Mouse (Mus musculus) MEL (cell line): ENCODE results near the gene Zscan2. TPM values are rescaled to one million over a fixed set of nuclear protein-coding genes. Genes with fewer than 3 reads are reported as not detected.
A peak's percentile ranks its signal among the peaks of the same experiment; 100 is the strongest.

ENCODE experiments used
- DNase-seq: peaks from one replicate; pipeline ENCODE4 v3.0.0; 2011; ENCODE audit warnings: low read depth, low spot score
- H3K27ac ChIP-seq: 2 replicates; pipeline ENCODE4 v1.5.1; 2012; ENCODE audit warnings: low read depth, mild to moderate bottlenecking, control low read depth, low read length, moderate library complexity; ENCODE audit not compliant: control insufficient read depth
- H3K27me3 ChIP-seq, 2 experiments: fragments of 150-350 bp in 1 of 2; sonication (generic) in 1 of 2; 2 replicates each; pipeline ENCODE4 v1.6.1; 2012; ENCODE audit warnings: low read length in 2 of 2, mild to moderate bottlenecking in 2 of 2, improper control_type of control experiment in 1 of 2, moderate library complexity in 1 of 2; ENCODE audit not compliant: insufficient read depth in 2 of 2, control insufficient read depth in 1 of 2
- H3K36me3 ChIP-seq, 2 experiments: 2 replicates each; pipeline ENCODE4 v1.6.1; 2012 to 2014; ENCODE audit warnings: low read length in 2 of 2, improper control_type of control experiment in 1 of 2, inconsistent platforms in 1 of 2, mild to moderate bottlenecking in 1 of 2; ENCODE audit not compliant: insufficient read depth in 2 of 2, control insufficient read depth in 1 of 2
- H3K4me1 ChIP-seq, 2 experiments: fragments of 150-350 bp in 1 of 2; sonication (generic) in 1 of 2; 2 replicates each; pipeline ENCODE4 v1.6.1; 2012; ENCODE audit warnings: low read length in 2 of 2, improper control_type of control experiment in 1 of 2, mild to moderate bottlenecking in 1 of 2; ENCODE audit not compliant: insufficient read depth in 2 of 2, control insufficient read depth in 1 of 2
- H3K4me3 ChIP-seq, 2 experiments: fragments of 150-350 bp in 1 of 2; sonication (generic) in 1 of 2; 2 replicates each; pipeline ENCODE4 v1.5.1; 2012; ENCODE audit warnings: low read depth in 2 of 2, low read length in 2 of 2, mild to moderate bottlenecking in 2 of 2, moderate library complexity in 2 of 2, control low read depth in 1 of 2, improper control_type of control experiment in 1 of 2; ENCODE audit not compliant: control insufficient read depth in 1 of 2, insufficient read depth in 1 of 2
- H3K79me2 ChIP-seq: 2 replicates; pipeline ENCODE4 v1.6.1; 2012; ENCODE audit warnings: mild to moderate bottlenecking, low read length, moderate library complexity; ENCODE audit not compliant: control insufficient read depth, poor library complexity, insufficient read depth
- H3K9ac ChIP-seq: 2 replicates; pipeline ENCODE4 v1.6.1; 2012; ENCODE audit warnings: low read depth, mild to moderate bottlenecking, control low read depth, low read length, moderate library complexity; ENCODE audit not compliant: control insufficient read depth, poor library complexity, severe bottlenecking
- H3K9me3 ChIP-seq: fragments of 150-350 bp; sonication (generic); replicated peaks from 2 replicates; pipeline ENCODE4 v1.6.1; 2012; ENCODE audit warnings: mild to moderate bottlenecking, low read length, improper control_type of control experiment, moderate library complexity; ENCODE audit not compliant: insufficient read depth
- ELF1 ChIP-seq: IDR thresholded peaks from 2 replicates; pipeline ENCODE4 v1.6.1; 2014; ENCODE audit warnings: low read depth, mild to moderate bottlenecking, inconsistent platforms, low read length, improper control_type of control experiment, moderate library complexity
- EP300 ChIP-seq, 2 experiments: IDR thresholded peaks; 2 replicates each; pipeline ENCODE4 v1.6.1; 2011; ENCODE audit warnings: improper control_type of control experiment in 2 of 2, low read length in 2 of 2, low read depth in 1 of 2, mild to moderate bottlenecking in 1 of 2
- ETS1 ChIP-seq: IDR thresholded peaks from 2 replicates; pipeline ENCODE4 v1.6.1; 2012; ENCODE audit warnings: low read depth, mild to moderate bottlenecking, inconsistent platforms, low read length, improper control_type of control experiment, moderate library complexity
- GATA1 ChIP-seq: IDR thresholded peaks from 2 replicates; pipeline ENCODE4 v1.6.1; 2011; ENCODE audit warnings: low read depth, low read length, improper control_type of control experiment
- HCFC1 ChIP-seq: IDR thresholded peaks from 2 replicates; pipeline ENCODE4 v1.6.1; 2012; ENCODE audit warnings: low read depth, mild to moderate bottlenecking, inconsistent platforms, low read length, improper control_type of control experiment, moderate library complexity
- KAT2A ChIP-seq: conservative IDR thresholded peaks from 2 replicates; pipeline ENCODE4 v1.6.1; 2012; ENCODE audit warnings: low read depth, low read length, improper control_type of control experiment, inconsistent platforms
- MAFK ChIP-seq: IDR thresholded peaks from 2 replicates; pipeline ENCODE4 v1.6.1; 2011; ENCODE audit warnings: low read depth, mild to moderate bottlenecking, low read length, improper control_type of control experiment, borderline replicate concordance
- MAX ChIP-seq: IDR thresholded peaks from 2 replicates; pipeline ENCODE4 v1.6.1; 2011; ENCODE audit warnings: low read length, improper control_type of control experiment
- MXI1 ChIP-seq: IDR thresholded peaks from 2 replicates; pipeline ENCODE4 v1.6.1; 2011; ENCODE audit warnings: mild to moderate bottlenecking, low read depth, low read length, improper control_type of control experiment
- MYC ChIP-seq: IDR thresholded peaks from 2 replicates; pipeline ENCODE4 v1.6.1; 2011; ENCODE audit warnings: low read depth, mild to moderate bottlenecking, low read length, improper control_type of control experiment, moderate library complexity
- POLR2AphosphoS2 ChIP-seq: IDR thresholded peaks from 2 replicates; pipeline ENCODE4 v1.6.1; 2011; ENCODE audit warnings: low read length, improper control_type of control experiment
- POLR2AphosphoS5 ChIP-seq: IDR thresholded peaks from 2 replicates; pipeline ENCODE4 v1.6.1; 2012; ENCODE audit warnings: low read depth, borderline replicate concordance, mild to moderate bottlenecking, inconsistent platforms, low read length, moderate library complexity, mixed read lengths
- RAD21 ChIP-seq: IDR thresholded peaks from 2 replicates; pipeline ENCODE4 v1.6.1; 2011; ENCODE audit warnings: mild to moderate bottlenecking, low read depth, low read length, improper control_type of control experiment
- SIN3A ChIP-seq: IDR thresholded peaks from 2 replicates; pipeline ENCODE4 v1.6.1; 2012; ENCODE audit warnings: low read length, improper control_type of control experiment, inconsistent platforms
- SMC3 ChIP-seq: IDR thresholded peaks from 2 replicates; pipeline ENCODE4 v1.6.1; 2011; ENCODE audit warnings: low read depth, low read length, improper control_type of control experiment
- TBP ChIP-seq: IDR thresholded peaks from 2 replicates; pipeline ENCODE4 v1.8.0; 2011; ENCODE audit warnings: low read depth, low read length, improper control_type of control experiment
- ZNF384 ChIP-seq: IDR thresholded peaks from 2 replicates; pipeline ENCODE4 v1.6.1; 2012; ENCODE audit warnings: low read depth, mild to moderate bottlenecking, inconsistent platforms, low read length, improper control_type of control experiment
- polyA plus RNA-seq, 2 experiments: library from polyadenylated mRNA; stranded (reverse) in 1 of 2; unstranded in 1 of 2; fragments of >175 nt in 1 of 2; fragments of >200 nt in 1 of 2; gene quantifications; 2 replicates each; pipeline versions ENCODE4 v1.2.1 to v1.2.4; 2012; ENCODE audit warnings: low replicate concordance in 2 of 2, low read depth in 1 of 2; ENCODE audit not compliant: insufficient read length in 2 of 2, insufficient read depth in 1 of 2, missing spikeins in 1 of 2
- total RNA-seq: library from RNA; depleted of rRNA; stranded (reverse); fragments of 300-350 nt; gene quantifications from 2 replicates; pipeline ENCODE4 v1.2.3, GENCODE M21; 2012

Zscan2 gene
- total and polyA plus RNA-seq, 3 experiments = 1.2 to 2.4 TPM; not detected in 1

DNA sequence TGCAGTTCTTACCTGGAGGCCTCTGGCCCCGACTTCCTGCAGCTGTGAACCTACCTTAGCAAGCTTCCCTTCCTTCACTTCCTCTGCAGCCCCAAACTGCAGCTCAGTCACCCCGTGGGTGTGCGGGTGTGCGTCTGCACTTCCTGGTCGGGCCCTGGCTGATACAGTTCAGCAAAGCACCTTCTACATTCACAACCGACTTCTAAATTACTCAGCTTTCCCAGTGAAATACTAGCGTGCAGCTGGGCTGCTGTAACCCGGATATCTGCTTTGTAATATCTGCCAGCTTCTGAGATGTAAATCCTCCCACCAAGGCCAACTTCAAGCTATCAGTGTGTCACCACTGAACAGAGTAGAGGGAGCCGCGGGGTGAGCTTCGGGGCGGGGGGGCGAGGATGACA, 29.1 kb downstream of the Zscan2 start:
- Histone ChIP-seq H3K27ac (peak overlapping the region; percentile 28), H3K36me3 (peaks cover 5 to 6% of the 10 kb centered on the region in 2 experiments)
- peak; percentile 57 for DNase-seq

DNA sequence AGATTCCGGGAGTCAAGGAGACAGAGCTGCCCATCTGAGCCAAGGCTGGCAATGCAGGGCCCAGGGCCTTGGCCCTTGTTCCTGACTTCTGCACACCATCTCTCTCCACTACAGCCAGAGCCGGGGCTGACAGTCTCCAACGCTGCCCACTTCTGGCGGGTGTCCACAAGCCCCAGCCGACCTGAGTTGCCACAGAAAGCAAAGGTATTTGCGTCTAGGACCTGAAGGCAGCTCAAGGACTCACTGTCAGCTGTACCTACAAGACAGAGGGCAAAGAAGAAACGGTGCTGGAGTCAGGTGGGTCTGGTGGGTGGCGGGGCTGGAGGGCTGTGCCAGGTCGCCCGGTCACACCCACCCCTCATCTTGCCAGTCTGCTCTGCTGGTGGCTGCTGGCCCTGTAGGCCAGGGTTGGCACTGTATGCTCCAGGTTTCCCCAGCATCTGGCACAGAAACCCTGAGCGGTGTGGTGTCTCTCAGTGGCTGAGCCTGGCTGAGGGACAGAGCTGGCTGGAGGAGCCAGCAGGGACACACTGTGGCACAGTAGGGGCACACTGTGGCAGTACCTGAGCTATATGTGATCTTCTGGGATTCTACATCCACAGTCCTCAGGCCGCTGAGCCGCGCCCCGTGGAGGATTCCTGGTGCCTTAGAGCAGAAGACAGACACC, 32.5 kb downstream of the Zscan2 start:
- Histone ChIP-seq H3K9me3 (no peaks in the 10 kb centered on the region), H3K36me3 (peaks cover 5 to 12% of the 10 kb centered on the region in 2 experiments)
- TF ChIP-seq KAT2A = no peak
- TF ChIP-seq RAD21 = no peak
- no peak for TF ChIP-seq ETS1
- TF ChIP-seq MAFK = no peak
- no peak for TF ChIP-seq MXI1
- TF ChIP-seq GATA1 = no peak
- no peak for TF ChIP-seq TBP
- no peak for TF ChIP-seq ZNF384
- no peak for TF ChIP-seq SIN3A
- TF ChIP-seq POLR2AphosphoS5 = no peak
- TF ChIP-seq ELF1 = no peak
- TF ChIP-seq MAX = no peak
- TF ChIP-seq SMC3 = no peak
- TF ChIP-seq, all 39 proteins: peak for 0
- no peak for DNase-seq
- H3K9ac ChIP-seq = no peak overlapping the region
- H3K4me3 ChIP-seq = no peak overlapping the region
- 0 out of 2 replicates have a peak, but pooled peaks cover 2% of the 10 kb centered on the region for H3K79me2 ChIP-seq
- no peaks in the 10 kb centered on the region for H3K27me3 ChIP-seq
- H3K27ac ChIP-seq = no peak overlapping the region
- peaks cover 0 to 11% of the 10 kb centered on the region in 2 experiments; a peak in 3 of 4 replicates for H3K4me1 ChIP-seq

More for the DNA sequence above, 29.1 kb downstream of the Zscan2 start:
- H3K9me3 ChIP-seq = no peaks in the 10 kb centered on the region
- TF ChIP-seq POLR2AphosphoS5 (no peak), ELF1 (peak; percentile 65; the same call in 1 of the 2 replicates), MYC (no peak), HCFC1 (peak; percentile 28; the same call in 1 of the 2 replicates), EP300 (IDR thresholded peaks at IDR 0.05; ENCODE audit: low read depth in 1 of 2, low read length in 2 of 2) (0 out of 4 replicates have a peak, but pooled peaks of 1 of the 2 experiments have one; percentile 10), POLR2AphosphoS2 (no peak), MXI1 (peak; percentile 29; the same call in 1 of the 2 replicates)
- no peaks in the 10 kb centered on the region for H3K27me3 ChIP-seq
- H3K4me3 ChIP-seq = no peak overlapping the region
- H3K79me2 ChIP-seq = no peaks in the 10 kb centered on the region
- peak overlapping the region; percentile 35 for H3K9ac ChIP-seq
- H3K4me1 ChIP-seq = peaks cover 0 to 11% of the 10 kb centered on the region in 2 experiments; a peak in 3 of 4 replicates
